13 mouse cellular contexts compared by ENCODE assay signal in the genomic region with DNA sequence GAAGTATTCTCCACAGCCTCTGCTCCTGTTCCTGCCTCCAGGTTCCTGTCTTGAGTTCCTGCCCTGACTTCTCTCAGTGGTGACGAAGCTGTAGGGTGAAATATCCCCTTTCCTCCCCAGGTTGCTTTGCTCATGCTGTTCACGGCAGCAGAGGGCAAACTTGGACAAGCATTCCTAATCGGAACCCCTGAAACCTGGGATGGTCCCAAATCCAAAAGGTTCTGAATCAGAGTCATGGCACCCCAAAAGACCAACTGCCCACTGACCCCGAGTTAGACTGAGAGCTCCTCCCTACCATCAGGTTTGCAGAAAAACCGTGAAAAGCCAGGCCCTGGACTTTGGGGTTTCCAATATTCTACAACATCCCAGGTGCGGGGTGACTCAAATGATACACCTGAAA.
DNase-seq lines count a peak whose midpoint lies in the region.
"Had no signal": no experiment of that assay in that cellular context is flagged by ENCODE, and none has a peak within 500 bp of the region (broad histone marks: within the 10 kb centered on the region; RNA-seq: fewer than 3 reads in every experiment).

No protein-coding gene starts in this region.

- DNase-seq in heart, adult 11 months, result peak; percentile 63
- no peak for DNase-seq in heart, adult 18-20 months
- DNase-seq: adrenal gland, adult 2 months; adrenal gland, adult 8-10 months; adrenal gland, postnatal 10 days; adrenal gland, postnatal 14 days; adrenal gland, postnatal 25 days; adrenal gland, postnatal 36 days; B cell, adult 2 months; cerebellum, adult 11 months; cerebellum, adult 11-12 months; cerebellum, adult 18-20 months; cerebellum, adult 2 months had no signal
